ENCODE assay signal across 30 mouse cellular contexts in the genomic region with DNA sequence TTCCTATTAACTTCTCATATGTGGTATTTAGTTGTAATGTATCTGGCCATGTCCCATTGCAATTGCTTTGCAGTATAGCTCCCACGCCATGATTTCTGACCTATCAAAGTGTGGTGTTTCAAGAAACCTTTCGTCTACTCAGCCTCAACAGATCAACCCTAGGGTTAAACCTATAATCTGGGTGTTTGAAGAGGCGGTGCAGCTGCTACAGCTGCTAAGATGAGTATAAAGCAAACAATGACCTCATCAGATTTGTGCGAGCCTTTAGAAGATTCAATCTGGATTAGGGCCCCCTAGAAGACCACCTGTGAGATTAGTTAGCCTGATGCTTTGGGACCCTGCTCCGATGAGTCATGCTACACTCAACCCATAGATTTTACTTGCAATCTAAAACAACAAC.
DNase-seq lines count a peak whose midpoint lies in the region; ATAC-seq lines count a peak whose summit lies in the region.
"Had no signal": no experiment of that assay in that cellular context is flagged by ENCODE, and none has a peak within 500 bp of the region (broad histone marks: within the 10 kb centered on the region; RNA-seq: fewer than 3 reads in every experiment).

No protein-coding gene starts in this region.

- H3K27me3 ChIP-seq in embryonic facial prominence, embryonic 12.5 days = no peaks in the 10 kb centered on the region
- H3K27me3 ChIP-seq in limb, embryonic 11.5 days (ENCODE audit: control insufficient read depth, insufficient read depth, low read length) = no peaks in the 10 kb centered on the region
- no peaks in the 10 kb centered on the region for H3K27me3 ChIP-seq in stomach, embryonic 15.5 days (replicated peaks)
- H3K27me3 ChIP-seq in midbrain, embryonic 10.5 days (ENCODE audit: low read depth, poor library complexity, severe bottlenecking) = no peaks in the 10 kb centered on the region
- H3K27me3 ChIP-seq: CH12.LX; liver, embryonic 12.5 days had no signal

- ATAC-seq in embryonic facial prominence, embryonic 12.5 days (ENCODE audit: insufficient number of reproducible peaks, insufficient read depth, low FRiP score, low TSS enrichment) = 0 out of 2 replicates have a peak, but pooled peaks have one; percentile 68
- ATAC-seq in limb, embryonic 11.5 days (ENCODE audit: insufficient number of reproducible peaks, low FRiP score, low TSS enrichment, low read depth) = peak; percentile 54; the same call in 1 of the 2 replicates
- peak; percentile 35; the same call in 1 of the 2 replicates for ATAC-seq in stomach, embryonic 15.5 days (ENCODE audit: insufficient read depth, low FRiP score, low read depth)
- ATAC-seq: activated CD4-positive, CD25-positive, alpha-beta regulatory T cell, adult 4 months; forebrain, embryonic 14.5 days; intestine, postnatal 0 days; liver, postnatal 0 days had no signal

- WGBS in embryonic facial prominence, embryonic 12.5 days = 74% methylated on average over 5 of the region's 5 CpGs
- 83% methylated on average over 5 of the region's 5 CpGs for WGBS in limb, embryonic 11.5 days
- 37% methylated on average over 5 of the region's 5 CpGs for WGBS in stomach, embryonic 15.5 days
- WGBS in midbrain, embryonic 10.5 days = 66% methylated on average over 5 of the region's 5 CpGs

- H3K4me3 ChIP-seq in embryonic facial prominence, embryonic 12.5 days = no peak overlapping the region
- H3K4me3 ChIP-seq in limb, embryonic 11.5 days (ENCODE audit: low read depth, low read length) = no peak overlapping the region
- H3K4me3 ChIP-seq in stomach, embryonic 15.5 days (replicated peaks) = no peak overlapping the region
- H3K4me3 ChIP-seq in midbrain, embryonic 10.5 days = no peak overlapping the region
- H3K4me3 ChIP-seq: layer of hippocampus, adult 2 months; liver, embryonic 12.5 days had no signal

- H3K36me3 ChIP-seq in embryonic facial prominence, embryonic 12.5 days = no peaks in the 10 kb centered on the region
- H3K36me3 ChIP-seq in limb, embryonic 11.5 days (ENCODE audit: control insufficient read depth, insufficient read depth, low read length) = no peaks in the 10 kb centered on the region
- no peaks in the 10 kb centered on the region for H3K36me3 ChIP-seq in stomach, embryonic 15.5 days
- H3K36me3 ChIP-seq in midbrain, embryonic 10.5 days = no peaks in the 10 kb centered on the region
- H3K36me3 ChIP-seq: liver, embryonic 12.5 days had no signal

- peaks cover 24% of the 10 kb centered on the region for H3K4me1 ChIP-seq in embryonic facial prominence, embryonic 12.5 days
- H3K4me1 ChIP-seq in limb, embryonic 11.5 days (ENCODE audit: control insufficient read depth, insufficient read depth, low read length) = peaks cover 3% of the 10 kb centered on the region; the same call in 1 of the 2 replicates
- H3K4me1 ChIP-seq in stomach, embryonic 15.5 days = no peaks in the 10 kb centered on the region
- peaks cover 8% of the 10 kb centered on the region; the same call in 1 of the 2 replicates for H3K4me1 ChIP-seq in midbrain, embryonic 10.5 days

- DNase-seq in A20 (ENCODE audit: low read depth, low spot score) = peak; percentile 14
- no peak for DNase-seq in limb, embryonic 11.5 days (ENCODE audit: low spot score)
- no peak for DNase-seq in midbrain, embryonic 10.5 days (ENCODE audit: low spot score)
- no peak for DNase-seq in cerebellum, adult 11-12 months
- no peak for DNase-seq in ovary, postnatal 14 days (ENCODE audit: low spot score)
- DNase-seq: adrenal gland, adult 2 months; B cell, adult 2 months; cerebellum, adult 9-10 months; cerebellum, postnatal 36 days; gastrocnemius, postnatal 25 days; heart, adult 18-20 months; heart, postnatal 4 days; kidney, postnatal 25 days; liver, postnatal 0 days; lung, postnatal 10 days; midbrain, embryonic 14.5 days; retina, postnatal 1 day; right cerebral cortex, postnatal 14 days; thymus, postnatal 4 days had no signal

- H3K27ac ChIP-seq in embryonic facial prominence, embryonic 12.5 days = peak overlapping the region; percentile 83
- H3K27ac ChIP-seq in limb, embryonic 11.5 days (replicated peaks; ENCODE audit: low read depth, low read length) = no peak overlapping the region
- H3K27ac ChIP-seq in stomach, embryonic 15.5 days = 0 out of 2 replicates have a peak overlapping the region, but pooled peaks have one; percentile 14
- H3K27ac ChIP-seq in midbrain, embryonic 10.5 days (replicated peaks) = no peak overlapping the region
- H3K27ac ChIP-seq: hindbrain, embryonic 14.5 days; layer of hippocampus, adult 2 months; liver, embryonic 12.5 days; macrophage had no signal

- H3K9me3 ChIP-seq in embryonic facial prominence, embryonic 12.5 days = no peaks in the 10 kb centered on the region
- no peaks in the 10 kb centered on the region for H3K9me3 ChIP-seq in limb, embryonic 11.5 days (ENCODE audit: control insufficient read depth, low read length)
- H3K9me3 ChIP-seq in stomach, embryonic 15.5 days = no peaks in the 10 kb centered on the region
- H3K9me3 ChIP-seq in midbrain, embryonic 10.5 days (replicated peaks) = no peaks in the 10 kb centered on the region
- H3K9me3 ChIP-seq: liver, embryonic 12.5 days had no signal

- H3K4me2 ChIP-seq in embryonic facial prominence, embryonic 12.5 days (replicated peaks) = no peak overlapping the region
- H3K4me2 ChIP-seq in limb, embryonic 11.5 days (ENCODE audit: low read depth, severe bottlenecking) = no peak overlapping the region
- no peak overlapping the region for H3K4me2 ChIP-seq in stomach, embryonic 15.5 days
- H3K4me2 ChIP-seq: heart, embryonic 11.5 days; hindbrain, embryonic 14.5 days; liver, embryonic 12.5 days had no signal

- H3K9ac ChIP-seq in embryonic facial prominence, embryonic 12.5 days = no peak overlapping the region
- H3K9ac ChIP-seq in limb, embryonic 11.5 days (ENCODE audit: low read length) = no peak overlapping the region
- H3K9ac ChIP-seq in stomach, embryonic 15.5 days = no peak overlapping the region
- H3K9ac ChIP-seq: hindbrain, embryonic 14.5 days; liver, embryonic 12.5 days; liver, postnatal 0 days had no signal

Comparison
In these comparisons a context has a peak if more than half of its experiments do, and no peak if none do; other contexts are left out.
1. H3K27ac ChIP-seq: peak in embryonic facial prominence, embryonic 12.5 days (single experiment) and stomach, embryonic 15.5 days (single experiment); none in limb, embryonic 11.5 days (single experiment) and midbrain, embryonic 10.5 days (single experiment).
2. Peak in every context shown above with its lines, with median percentiles within 50 percentile points of each other: ATAC-seq.